Mouse (Mus musculus) heart, embryonic 14.5 days (tissue): ENCODE measurements at regions not wholly inside any gene's neighbourhood (a gene's known extent, or its start where the extent isn't known, plus 50 kb on each side); places are given as distances from the start of the nearest gene placed in this dataset.

Experiments used
- ATAC-seq: fragments of 200-750 bp; cut with Nextera tagmentation; 2 replicates; pipeline ENCODE4 v1.8.0; 2017; ENCODE audit warnings: low read depth, moderate TSS enrichment; ENCODE audit not compliant: insufficient number of reproducible peaks, insufficient read depth, low FRiP score
- H3K27ac ChIP-seq, 2 experiments: fragments of 200-500 bp in 1 of 2; fragments of 300-500 bp in 1 of 2; sonication (generic) in 1 of 2; replicated peaks in 1 of 2; 2 replicates each; pipeline ENCODE4 v1.5.1; 2012 to 2014; ENCODE audit warnings: low read depth in 2 of 2, low read length in 2 of 2, control low read depth in 1 of 2, mild to moderate bottlenecking in 1 of 2, mixed read lengths in 1 of 2; ENCODE audit not compliant: control insufficient read depth in 1 of 2, insufficient read depth in 1 of 2
- H3K27me3 ChIP-seq: fragments of 300-500 bp; sonication (generic); 2 replicates; pipeline ENCODE4 v1.6.1; 2014; ENCODE audit warnings: mild to moderate bottlenecking, low read length, control low read depth; ENCODE audit not compliant: control insufficient read depth, insufficient read depth
- H3K36me3 ChIP-seq: fragments of 300-500 bp; sonication (generic); 2 replicates; pipeline ENCODE4 v1.6.1; 2014; ENCODE audit warnings: mild to moderate bottlenecking, control low read depth, low read length, mixed read lengths; ENCODE audit not compliant: control insufficient read depth, insufficient read depth
- H3K4me1 ChIP-seq, 2 experiments: fragments of 200-500 bp in 1 of 2; fragments of 300-500 bp in 1 of 2; sonication (generic) in 1 of 2; 2 replicates each; pipeline ENCODE4 v1.6.1; 2012 to 2014; ENCODE audit warnings: low read length in 2 of 2, control low read depth in 1 of 2, mixed read lengths in 1 of 2; ENCODE audit not compliant: control insufficient read depth in 2 of 2, insufficient read depth in 2 of 2
- H3K4me2 ChIP-seq: fragments of 300-500 bp; sonication (generic); 2 replicates; pipeline ENCODE4 v1.6.1; 2014; ENCODE audit warnings: mild to moderate bottlenecking, low read length
- H3K4me3 ChIP-seq, 2 experiments: fragments of 200-500 bp in 1 of 2; fragments of 300-500 bp in 1 of 2; sonication (generic) in 1 of 2; 2 replicates each; pipeline ENCODE4 v1.5.1; 2012 to 2014; ENCODE audit warnings: low read length in 2 of 2, mild to moderate bottlenecking in 2 of 2, control low read depth in 1 of 2, low read depth in 1 of 2, moderate library complexity in 1 of 2; ENCODE audit not compliant: control insufficient read depth in 1 of 2, insufficient read depth in 1 of 2
- H3K9ac ChIP-seq: fragments of 300-500 bp; sonication (generic); 2 replicates; pipeline ENCODE4 v1.6.1; 2014; ENCODE audit warnings: mild to moderate bottlenecking, low read length
- H3K9me3 ChIP-seq: fragments of 300-500 bp; sonication (generic); 2 replicates; pipeline ENCODE4 v1.6.1; 2016; ENCODE audit warnings: low read length, control low read depth; ENCODE audit not compliant: control insufficient read depth
- WGBS: fragments of 180-500 bp; shearing (Covaris S2); extraction: QIAGEN DNeasy Blood & Tissue Kit; methylation state at CpG from one replicate; pipeline ENCODE4 v1.1.7; 2014; 5-methylcytosine and 5-hydroxymethylcytosine counted together

DNA sequence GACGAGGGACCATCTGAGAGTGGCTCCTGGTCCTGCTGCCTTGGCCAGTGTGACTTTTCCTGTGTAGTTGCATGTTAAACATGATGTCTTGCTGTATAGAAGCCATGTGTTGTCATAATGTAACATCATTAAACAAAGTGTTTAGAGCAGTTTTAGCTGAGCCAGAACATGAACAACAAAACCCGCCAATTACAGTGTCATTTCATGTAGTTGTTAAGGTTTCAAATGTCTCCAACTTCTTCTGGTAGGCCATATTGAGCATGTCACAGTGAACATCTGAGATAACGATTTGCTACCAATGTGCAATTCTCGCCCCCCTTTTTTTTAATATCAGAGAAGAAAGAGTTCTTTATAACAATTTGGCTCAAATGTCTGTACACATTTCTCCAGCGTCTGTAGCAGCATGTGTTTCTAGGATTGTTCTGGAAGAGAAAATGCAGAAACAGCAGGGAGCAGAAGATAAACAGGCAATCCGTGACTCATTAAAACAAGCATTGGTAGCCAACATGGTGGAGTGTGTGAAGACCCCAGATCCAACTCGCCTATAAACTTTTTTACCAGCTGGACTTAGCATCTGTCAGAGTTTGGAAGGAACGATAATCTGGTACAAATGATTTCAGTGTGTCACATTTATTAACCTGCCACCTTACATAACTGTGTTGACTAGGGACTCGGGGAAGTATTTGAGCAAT lies 115.2 kb downstream of the Olig3 start:
- Histone ChIP-seq H3K27me3 (no peaks in the 10 kb centered on the region), H3K9me3 (no peaks in the 10 kb centered on the region), H3K4me1 (no peaks in the 10 kb centered on the region; a peak in 1 of 4 replicates), H3K27ac (no peak overlapping the region), H3K9ac (no peak overlapping the region), H3K4me3 (no peak overlapping the region), H3K36me3 (no peaks in the 10 kb centered on the region), H3K4me2 (no peak overlapping the region)
- WGBS: 72% methylated on average over 9 of the region's 9 CpGs
- ATAC-seq: no peak

- Histone ChIP-seq H3K4me1 (no peaks in the 10 kb centered on the region; a peak in 1 of 4 replicates), H3K4me2 (peak overlapping the region; percentile 18; the same call in 1 of the 2 replicates), H3K27ac (no peak overlapping the region), H3K27me3 (no peaks in the 10 kb centered on the region), H3K4me3 (no peak overlapping the region), H3K36me3 (no peaks in the 10 kb centered on the region), H3K9me3 (no peaks in the 10 kb centered on the region), H3K9ac (no peak overlapping the region)
- ATAC-seq: no peak
- WGBS: 53% methylated on average over 6 of the region's 6 CpGs
These were observed 115.7 kb downstream of the Olig3 start for GRCm38 (mm10) chr10:19472066-19472465.

DNA sequence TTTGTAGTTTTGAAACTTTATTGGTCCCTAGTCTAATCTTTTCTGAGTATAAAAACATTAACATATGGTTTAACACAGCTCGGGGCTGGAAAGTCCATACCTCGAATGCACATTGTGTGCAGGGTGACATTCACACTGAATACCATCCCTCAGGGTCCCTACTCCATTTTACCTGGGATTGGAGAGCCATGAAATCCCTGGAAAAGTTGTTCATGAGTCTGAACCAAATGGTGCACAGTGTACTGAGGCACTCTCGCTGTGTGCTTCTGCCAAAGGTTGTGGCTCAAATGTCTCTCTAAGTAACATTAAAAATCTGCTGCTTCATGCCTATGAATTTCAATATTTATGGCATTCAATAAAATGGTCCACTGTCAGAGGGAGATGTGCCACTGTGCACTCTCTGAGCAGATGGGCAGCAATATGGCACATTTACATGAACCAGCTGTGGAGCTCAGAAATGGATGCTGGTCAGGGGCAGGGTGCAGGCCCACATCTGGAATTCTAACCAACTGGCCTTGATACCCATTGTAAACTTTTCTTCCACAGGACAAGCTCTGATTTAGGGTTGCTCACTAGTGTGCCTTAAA lies 116.7 kb downstream of the Olig3 start:
- WGBS: 80% methylated on average over 3 of the region's 3 CpGs
- no peak overlapping the region for H3K4me3 ChIP-seq
- H3K9ac ChIP-seq: no peak overlapping the region
- no peak for ATAC-seq
- H3K4me1 ChIP-seq: no peaks in the 10 kb centered on the region; a peak in 1 of 4 replicates
- H3K36me3 ChIP-seq: no peaks in the 10 kb centered on the region
- no peaks in the 10 kb centered on the region for H3K27me3 ChIP-seq
- no peak overlapping the region for H3K27ac ChIP-seq
- no peaks in the 10 kb centered on the region for H3K9me3 ChIP-seq
- no peak overlapping the region for H3K4me2 ChIP-seq

- no peaks in the 10 kb centered on the region for H3K36me3 ChIP-seq
- no peaks in the 10 kb centered on the region for H3K9me3 ChIP-seq
- H3K27ac ChIP-seq: no peak overlapping the region
- no peak overlapping the region for H3K9ac ChIP-seq
- no peak overlapping the region for H3K4me3 ChIP-seq
- H3K4me2 ChIP-seq: no peak overlapping the region
- WGBS: 82% methylated on average over 15 of the region's 15 CpGs
- H3K27me3 ChIP-seq: no peaks in the 10 kb centered on the region
- no peaks in the 10 kb centered on the region for H3K4me1 ChIP-seq
- no peak for ATAC-seq
These were observed 106.1 kb upstream of the Ifngr1 start for GRCm38 (mm10) chr10:19485537-19486135.

- no peaks in the 10 kb centered on the region for H3K27me3 ChIP-seq
- no peaks in the 10 kb centered on the region for H3K9me3 ChIP-seq
- WGBS: 46% methylated on average over 8 of the region's 8 CpGs
- no peak for ATAC-seq
- no peak overlapping the region for H3K27ac ChIP-seq
- H3K9ac ChIP-seq: no peak overlapping the region
- no peaks in the 10 kb centered on the region for H3K36me3 ChIP-seq
- H3K4me1 ChIP-seq: peaks cover 3 to 6% of the 10 kb centered on the region in 2 experiments; a peak in 1 of 4 replicates
- H3K4me3 ChIP-seq: no peak overlapping the region
- no peak overlapping the region for H3K4me2 ChIP-seq
These were observed 101.2 kb upstream of the Ifngr1 start for GRCm38 (mm10) chr10:19490500-19490899.

GRCm38 (mm10) chr10:19491513-19492380 lies 100.0 kb upstream of the Ifngr1 start:
- H3K9ac ChIP-seq: no peak overlapping the region
- 54% methylated on average over 20 of the region's 21 CpGs for WGBS
- no peak overlapping the region for H3K4me3 ChIP-seq
- H3K36me3 ChIP-seq: no peaks in the 10 kb centered on the region
- peaks cover 3 to 6% of the 10 kb centered on the region in 2 experiments; a peak in 1 of 4 replicates for H3K4me1 ChIP-seq
- no peaks in the 10 kb centered on the region for H3K9me3 ChIP-seq
- H3K4me2 ChIP-seq: no peak overlapping the region
- H3K27me3 ChIP-seq: no peaks in the 10 kb centered on the region
- no peak for ATAC-seq
- H3K27ac ChIP-seq: no peak overlapping the region; a peak in 1 of 4 replicates

DNA sequence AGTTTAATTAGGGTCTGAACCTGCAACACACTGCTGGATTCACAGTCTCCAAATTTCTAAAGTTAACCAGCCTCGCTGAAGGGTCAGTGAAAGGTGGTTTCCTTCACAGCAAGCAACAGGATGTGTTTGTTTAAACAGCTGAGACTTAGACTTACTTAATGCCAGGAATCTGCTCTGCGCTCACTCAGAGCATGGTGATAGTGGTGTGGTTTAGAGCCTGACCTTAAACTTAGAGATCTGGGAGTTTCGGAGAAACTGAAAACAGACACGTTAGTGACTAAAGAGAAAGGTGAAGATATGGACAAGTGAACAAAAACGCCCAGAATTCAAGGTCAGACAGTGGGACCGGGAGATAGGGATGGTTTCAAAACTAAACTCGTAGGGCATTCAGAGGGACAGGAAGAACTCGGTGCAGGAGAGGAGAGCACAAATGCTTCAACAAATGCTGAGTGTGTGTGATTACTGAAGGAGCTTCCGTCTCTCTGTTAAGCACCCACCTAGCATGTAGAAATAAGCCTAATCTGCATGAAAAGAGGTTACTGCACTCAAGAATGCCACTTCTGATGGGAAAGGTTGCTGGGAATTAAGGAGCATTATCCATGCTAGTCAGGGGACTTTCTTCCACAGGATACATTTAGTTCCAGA lies 97.2 kb upstream of the Ifngr1 start:
- peak; percentile 76 for ATAC-seq

More for the DNA sequence above, 97.2 kb upstream of the Ifngr1 start:
- Histone ChIP-seq H3K27me3 (no peaks in the 10 kb centered on the region), H3K9me3 (no peaks in the 10 kb centered on the region), H3K4me2 (peak overlapping the region; percentile 40), H3K4me1 (peaks cover 3 to 6% of the 10 kb centered on the region in 2 experiments; a peak in 1 of 4 replicates), H3K27ac (peak overlapping the region; percentile 65 to 69), H3K4me3 (0 out of 4 replicates have a peak overlapping the region, but pooled peaks of 1 of the 2 experiments have one; percentile 0), H3K36me3 (no peaks in the 10 kb centered on the region), H3K9ac (no peak overlapping the region)
- 7% methylated on average over 9 of the region's 9 CpGs for WGBS
